Mouse (Mus musculus): ENCODE measurements around the gene Platr25.
"Not testable (repeated sequence)": the region's sequence is repeated elsewhere in the genome, so short reads cannot be mapped to it uniquely, and the experiment has no call there.

- TF ChIP-seq CTCF (IDR thresholded peaks at IDR 0.05; ENCODE audit: extremely low read depth, insufficient read length, insufficient replicate concordance, low read depth, low read length); POLR2A (IDR thresholded peaks at IDR 0.05; ENCODE audit: low read depth, low read length): not testable (repeated sequence)
These were observed 25.0 kb upstream of the Platr25 start, which contains the start of gene Gm5141 for GRCm38 (mm10) chr13:62785199-62786134.
